Mouse (Mus musculus) limb, embryonic 10.5 days (tissue): Measurements from ENCODE around the gene Dock8. TPM values are rescaled to one million over a fixed set of nuclear protein-coding genes. Genes with fewer than 3 reads are reported as not detected.
A peak's percentile ranks its signal among the peaks of the same experiment; 100 is the strongest.

ENCODE experiments used
- DNase-seq: peaks from one replicate; pipeline ENCODE4 v3.0.0-alpha.2; 2017; ENCODE audit warnings: low spot score
- H3K27ac ChIP-seq: fragments of 300-500 bp; sonication (generic); 2 replicates; pipeline ENCODE4 v1.5.1; 2016; ENCODE audit warnings: mild to moderate bottlenecking
- H3K27me3 ChIP-seq: fragments of 300-500 bp; sonication (generic); 2 replicates; pipeline ENCODE4 v1.6.1; 2016; ENCODE audit warnings: low read depth, mild to moderate bottlenecking; ENCODE audit not compliant: poor library complexity, severe bottlenecking
- H3K36me3 ChIP-seq: fragments of 300-500 bp; sonication (generic); 2 replicates; pipeline ENCODE4 v1.6.1; 2016; ENCODE audit warnings: mild to moderate bottlenecking, moderate library complexity
- H3K4me1 ChIP-seq: fragments of 300-500 bp; sonication (generic); 2 replicates; pipeline ENCODE4 v1.6.1; 2016
- H3K4me3 ChIP-seq: fragments of 300-500 bp; sonication (generic); 2 replicates; pipeline ENCODE4 v1.5.1; 2016; ENCODE audit warnings: mild to moderate bottlenecking, moderate library complexity
- H3K9me3 ChIP-seq: fragments of 300-500 bp; sonication (generic); replicated peaks from 2 replicates; pipeline ENCODE4 v1.6.1; 2016; ENCODE audit warnings: mild to moderate bottlenecking
- WGBS: fragments of 180-500 bp; shearing (Covaris S2); methylation state at CpG from one replicate; pipeline ENCODE4 v1.1.7; 2016; 5-methylcytosine and 5-hydroxymethylcytosine counted together
- polyA plus RNA-seq: library from polyadenylated mRNA; unstranded; fragments of >200 nt; fragmentation: Nextera tagmentation; extraction: Ambion mirVana; gene quantifications from 2 replicates; pipeline ENCODE4 v1.2.1, GENCODE M21; 2016

Gene Dock8
- polyA plus RNA-seq, 1 experiment from 2014 or later = 1.2 TPM

DNA sequence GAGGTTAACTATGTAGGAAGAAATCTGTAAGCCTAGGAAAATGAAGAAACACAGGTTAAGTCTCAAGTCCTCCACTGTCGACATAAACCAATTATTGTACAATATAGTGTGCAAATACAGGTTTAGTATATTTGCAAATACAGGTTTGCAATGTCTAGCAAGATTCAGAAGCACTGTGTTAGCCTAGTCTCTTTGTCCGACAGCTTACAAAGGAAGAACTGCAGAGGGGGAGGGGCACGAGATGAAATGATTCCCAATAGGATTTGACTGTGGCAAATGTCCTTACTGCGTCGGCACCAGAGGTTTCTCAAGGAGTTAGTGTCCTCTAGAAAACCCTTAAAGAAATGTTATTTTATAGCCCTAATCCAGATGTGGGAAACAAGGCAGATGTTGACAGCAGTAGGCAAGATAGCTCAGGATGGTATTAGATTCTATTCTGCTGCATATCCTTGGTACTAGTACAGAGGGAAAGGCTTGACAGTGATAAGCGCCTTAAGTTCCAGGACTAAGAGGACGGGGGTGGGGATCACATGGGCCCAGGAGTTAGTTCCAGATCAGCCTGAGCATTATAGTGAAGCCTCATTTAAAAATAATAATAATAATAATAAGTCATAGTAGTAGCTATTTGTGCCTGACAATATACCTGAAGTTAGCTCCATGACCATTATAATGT is 155.3 kb downstream of the Dock8 start:
- no peaks in the 10 kb centered on the region for H3K27me3 ChIP-seq
- H3K4me1 ChIP-seq = peaks cover 11% of the 10 kb centered on the region
- H3K9me3 ChIP-seq = no peaks in the 10 kb centered on the region
- H3K27ac ChIP-seq = no peak overlapping the region
- no peaks in the 10 kb centered on the region for H3K36me3 ChIP-seq
- 84% methylated on average over 7 of the region's 7 CpGs for WGBS
- no peak for DNase-seq
- H3K4me3 ChIP-seq = no peak overlapping the region

DNA sequence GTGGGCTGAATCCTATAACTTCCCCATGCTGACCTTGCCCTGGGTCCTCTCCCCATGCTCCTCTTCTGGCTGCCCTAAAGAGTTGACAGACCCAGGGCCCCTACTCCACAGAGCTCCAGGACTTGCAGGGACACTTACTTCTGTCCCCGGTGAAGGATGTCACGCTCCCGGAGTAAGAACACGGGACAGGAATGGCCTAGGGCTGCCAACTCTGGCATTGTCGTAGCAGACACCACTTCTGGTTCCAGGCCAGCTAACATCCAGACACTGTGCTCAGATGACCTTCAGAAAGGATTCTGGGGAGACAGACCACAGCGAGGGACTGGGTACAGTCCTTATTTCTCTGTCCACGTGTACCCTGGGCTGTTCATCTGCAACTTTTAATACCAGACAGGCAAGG is 155.9 kb downstream of the Dock8 start:
- 93% methylated on average over 7 of the region's 7 CpGs for WGBS
- Histone ChIP-seq H3K9me3 (no peaks in the 10 kb centered on the region), H3K36me3 (no peaks in the 10 kb centered on the region), H3K27me3 (no peaks in the 10 kb centered on the region), H3K4me3 (no peak overlapping the region), H3K4me1 (peaks cover 7% of the 10 kb centered on the region; the same call in 1 of the 2 replicates), H3K27ac (no peak overlapping the region)
- DNase-seq = no peak

DNA sequence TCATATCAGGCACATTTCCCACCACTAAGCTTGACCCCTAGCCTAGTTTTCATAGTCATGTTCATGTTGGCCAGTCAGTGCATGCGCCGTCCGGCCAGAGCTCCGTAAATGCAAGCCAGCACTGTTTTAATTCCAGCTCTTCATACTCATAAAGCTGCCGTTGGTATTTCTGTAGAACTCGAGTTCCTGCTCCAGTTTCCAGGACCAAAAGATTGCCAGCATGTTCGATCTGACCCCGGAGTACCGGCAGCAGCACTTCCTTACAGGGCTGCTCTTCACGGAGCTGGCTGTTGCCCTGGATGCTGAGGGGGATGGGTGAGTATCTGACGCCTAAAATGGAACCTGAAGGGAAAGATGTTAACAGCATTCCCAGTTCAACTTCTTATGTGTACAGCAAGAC is 156.4 kb downstream of the Dock8 start:
- 84% methylated on average over 11 of the region's 11 CpGs for WGBS
- H3K27me3 ChIP-seq = no peaks in the 10 kb centered on the region
- H3K9me3 ChIP-seq = no peaks in the 10 kb centered on the region
- H3K4me3 ChIP-seq = no peak overlapping the region
- H3K36me3 ChIP-seq = no peaks in the 10 kb centered on the region
- no peak for DNase-seq
- H3K27ac ChIP-seq = no peak overlapping the region
- H3K4me1 ChIP-seq = peaks cover 7% of the 10 kb centered on the region; the same call in 1 of the 2 replicates

DNA sequence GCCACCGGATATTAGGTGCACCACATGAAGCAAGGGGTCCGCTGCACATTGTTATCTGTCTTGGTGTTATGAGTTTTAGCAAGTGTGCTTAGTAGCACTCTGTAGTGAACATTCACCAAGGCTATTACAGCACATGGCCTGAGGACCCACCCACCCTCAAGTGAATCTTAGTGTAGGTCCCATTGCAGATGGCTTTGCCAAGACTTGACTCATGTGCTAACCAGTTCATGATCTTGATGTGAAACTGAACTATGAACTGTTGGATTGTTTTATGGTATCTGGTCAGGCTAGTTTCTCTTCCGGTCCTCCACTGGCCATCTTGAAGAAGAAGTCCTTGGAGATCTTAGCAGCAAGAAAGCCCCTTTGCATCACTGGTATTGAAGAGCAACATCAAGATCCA is 162.9 kb downstream of the Dock8 start:
- 91% methylated on average over 3 of the region's 3 CpGs for WGBS
- Histone ChIP-seq H3K36me3 (no peaks in the 10 kb centered on the region), H3K4me1 (peaks cover 7% of the 10 kb centered on the region; the same call in 1 of the 2 replicates), H3K27ac (no peak overlapping the region), H3K9me3 (no peaks in the 10 kb centered on the region), H3K4me3 (no peak overlapping the region), H3K27me3 (no peaks in the 10 kb centered on the region)
- DNase-seq = no peak

DNA sequence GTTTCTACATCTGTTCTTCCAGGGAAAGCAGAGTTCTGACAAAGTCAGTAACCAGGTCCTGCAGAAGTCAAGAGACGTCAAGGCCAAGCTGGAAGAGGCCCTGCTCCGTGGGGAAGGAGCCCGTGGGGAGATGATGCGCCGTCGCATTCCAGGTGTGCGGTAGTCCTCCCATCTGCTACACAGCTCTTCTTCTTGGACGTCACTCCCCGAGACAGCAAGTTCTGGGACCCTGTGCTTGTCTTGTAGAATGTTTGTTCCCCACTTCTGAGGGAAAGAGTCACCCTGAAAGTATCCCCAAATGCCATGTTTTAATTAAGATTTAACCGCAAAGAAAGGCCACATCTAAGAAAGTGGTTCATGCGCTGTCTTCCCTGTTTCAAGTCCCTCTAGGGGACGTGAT is 164.1 kb downstream of the Dock8 start:
- no peak for DNase-seq
- Histone ChIP-seq H3K27me3 (no peaks in the 10 kb centered on the region), H3K36me3 (no peaks in the 10 kb centered on the region), H3K4me3 (no peak overlapping the region), H3K4me1 (peaks cover 7% of the 10 kb centered on the region; the same call in 1 of the 2 replicates), H3K27ac (no peak overlapping the region), H3K9me3 (no peaks in the 10 kb centered on the region)
- WGBS = 91% methylated on average over 12 of the region's 12 CpGs

DNA sequence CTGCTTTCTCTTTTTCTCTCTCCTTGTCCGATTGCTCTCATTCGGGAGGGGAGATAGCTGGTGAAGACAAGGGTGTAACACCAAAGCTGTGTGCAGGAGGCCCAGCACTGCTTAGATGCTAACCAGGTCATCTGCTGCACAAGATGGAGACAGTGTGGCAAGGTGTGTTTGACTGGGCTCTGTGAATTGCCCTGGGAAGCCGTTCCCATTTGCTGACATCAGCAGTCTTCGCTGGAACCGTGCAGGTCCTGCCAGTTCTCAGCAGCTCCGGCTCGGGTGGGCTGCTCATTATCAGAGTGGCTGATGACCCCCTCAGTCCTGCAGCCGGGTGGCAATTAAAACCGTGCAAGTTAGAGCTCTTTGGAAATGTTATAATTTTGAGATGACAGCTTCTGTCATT is 167.1 kb downstream of the Dock8 start:
- Histone ChIP-seq H3K36me3 (no peaks in the 10 kb centered on the region), H3K4me3 (no peak overlapping the region), H3K27ac (no peak overlapping the region), H3K27me3 (no peaks in the 10 kb centered on the region), H3K9me3 (no peaks in the 10 kb centered on the region), H3K4me1 (peaks cover 7% of the 10 kb centered on the region; the same call in 1 of the 2 replicates)
- 61% methylated on average over 9 of the region's 9 CpGs for whole genome bisulfite sequencing
- no peak for DNase-seq

DNA sequence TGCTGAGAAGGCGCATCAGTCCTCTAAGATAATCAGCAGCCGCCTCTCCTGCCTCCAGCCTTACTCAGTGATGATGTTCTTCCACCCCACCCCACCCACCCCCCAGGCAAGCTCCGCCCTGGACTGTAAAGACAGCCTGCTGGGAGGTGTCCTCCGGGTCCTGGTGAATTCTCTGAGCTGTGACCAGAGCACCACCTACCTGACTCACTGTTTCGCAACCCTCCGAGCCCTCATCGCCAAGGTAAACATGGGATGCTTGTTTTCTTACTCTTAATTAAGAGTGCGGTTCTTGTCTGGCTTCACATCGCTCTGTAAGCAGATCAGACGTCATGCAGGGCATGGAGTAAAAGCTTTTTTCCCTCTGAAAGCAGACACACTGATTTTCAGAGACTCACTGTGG is 172.1 kb downstream of the Dock8 start:
- Histone ChIP-seq H3K36me3 (no peaks in the 10 kb centered on the region), H3K27me3 (no peaks in the 10 kb centered on the region), H3K4me3 (no peak overlapping the region), H3K4me1 (peaks cover 2% of the 10 kb centered on the region; the same call in 1 of the 2 replicates), H3K9me3 (no peaks in the 10 kb centered on the region), H3K27ac (no peak overlapping the region)
- 64% methylated on average over 10 of the region's 10 CpGs for WGBS
- DNase-seq = no peak

DNA sequence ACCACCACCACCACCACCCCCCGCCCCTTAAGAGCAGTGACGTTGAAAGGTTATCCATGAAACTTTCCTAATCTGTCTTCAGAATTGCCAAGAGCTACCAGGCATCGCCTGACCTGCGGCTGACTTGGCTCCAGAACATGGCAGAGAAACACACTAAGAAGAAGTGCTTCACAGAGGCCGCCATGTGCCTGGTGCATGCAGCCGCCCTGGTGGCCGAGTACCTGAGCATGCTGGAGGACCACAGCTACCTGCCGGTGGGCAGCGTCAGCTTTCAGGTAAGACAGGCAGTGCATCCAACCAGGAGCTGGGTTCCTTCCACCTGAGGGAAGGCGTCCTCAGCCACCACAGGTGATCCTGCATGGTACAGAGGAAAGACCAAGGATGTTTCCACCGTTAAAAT is 177.4 kb downstream of the Dock8 start:
- H3K9me3 ChIP-seq = no peaks in the 10 kb centered on the region
- no peaks in the 10 kb centered on the region for H3K36me3 ChIP-seq
- H3K4me1 ChIP-seq = no peaks in the 10 kb centered on the region
- H3K4me3 ChIP-seq = no peak overlapping the region
- WGBS = 89% methylated on average over 11 of the region's 11 CpGs
- H3K27ac ChIP-seq = no peak overlapping the region
- no peak for DNase-seq
- H3K27me3 ChIP-seq = no peaks in the 10 kb centered on the region

DNA sequence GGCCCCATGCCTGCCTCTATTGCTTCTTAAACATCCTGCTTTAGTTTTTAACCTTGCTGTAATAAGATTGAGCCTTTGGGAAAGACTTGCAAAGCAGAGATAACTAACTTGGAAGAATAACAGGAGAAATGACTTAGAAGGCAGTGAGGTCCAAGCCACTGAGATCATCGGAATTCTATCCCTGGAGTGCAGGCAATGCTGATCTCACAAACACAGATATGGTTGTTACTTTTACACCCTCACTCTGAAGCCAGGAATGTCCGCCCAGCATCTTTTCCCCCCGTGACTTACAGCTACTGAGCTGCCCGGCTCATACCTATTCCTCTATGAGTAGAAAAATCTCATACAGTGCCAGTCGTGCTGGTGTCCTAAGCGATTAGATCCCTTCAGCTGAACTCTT is 180.7 kb downstream of the Dock8 start:
- H3K36me3 ChIP-seq = no peaks in the 10 kb centered on the region
- no peaks in the 10 kb centered on the region for H3K9me3 ChIP-seq
- DNase-seq = no peak
- H3K27me3 ChIP-seq = no peaks in the 10 kb centered on the region
- H3K4me3 ChIP-seq = no peak overlapping the region
- peaks cover 5% of the 10 kb centered on the region; the same call in 1 of the 2 replicates for H3K4me1 ChIP-seq
- no peak overlapping the region for H3K27ac ChIP-seq
- WGBS = 89% methylated on average over 6 of the region's 6 CpGs

DNA sequence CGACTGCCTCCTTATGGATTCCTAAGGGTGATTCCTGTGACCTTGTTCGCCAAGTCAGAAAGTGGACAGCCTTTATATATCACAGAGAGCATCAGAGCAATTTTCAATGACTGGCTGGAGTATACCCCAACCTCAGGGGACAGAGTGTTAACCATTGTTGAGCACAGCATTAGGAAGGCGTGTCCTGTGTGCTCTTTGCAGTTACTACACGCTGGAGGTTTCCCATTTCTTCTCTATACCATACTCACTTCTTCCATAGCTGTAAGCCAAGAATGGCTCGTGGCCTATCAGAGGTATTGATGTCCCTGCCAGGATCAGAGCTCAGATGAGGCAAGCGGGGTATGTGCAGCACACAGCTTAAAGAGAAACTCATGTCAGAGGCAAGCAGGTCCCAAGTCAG is 181.2 kb downstream of the Dock8 start:
- DNase-seq = no peak
- Histone ChIP-seq H3K9me3 (no peaks in the 10 kb centered on the region), H3K36me3 (no peaks in the 10 kb centered on the region), H3K27ac (no peak overlapping the region), H3K27me3 (no peaks in the 10 kb centered on the region), H3K4me3 (no peak overlapping the region), H3K4me1 (peaks cover 5% of the 10 kb centered on the region; the same call in 1 of the 2 replicates)
- WGBS = 92% methylated on average over 6 of the region's 6 CpGs

DNA sequence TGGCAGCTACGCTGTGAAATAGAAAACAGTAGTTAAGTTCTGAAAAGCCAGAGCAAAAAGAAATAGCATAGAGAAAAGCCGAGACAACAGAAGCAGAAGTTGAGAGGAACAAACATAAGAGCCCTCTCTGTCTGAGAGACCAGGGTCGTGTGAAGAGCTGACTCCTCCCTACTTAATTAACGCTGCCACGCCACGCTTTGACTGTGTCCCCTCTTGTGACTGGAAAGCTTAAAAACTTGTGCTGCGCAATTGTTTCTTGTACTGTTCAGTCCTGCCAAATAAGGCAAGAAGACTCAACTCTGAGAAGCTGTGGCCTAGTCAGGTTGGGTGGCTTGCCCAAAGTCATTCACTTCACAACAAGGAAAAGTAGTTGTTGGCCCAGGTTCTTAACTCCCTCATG is 184.7 kb downstream of the Dock8 start:
- peaks cover 11% of the 10 kb centered on the region; the same call in 1 of the 2 replicates for H3K4me1 ChIP-seq
- no peak overlapping the region for H3K27ac ChIP-seq
- DNase-seq = no peak
- no peaks in the 10 kb centered on the region for H3K36me3 ChIP-seq
- no peak overlapping the region for H3K4me3 ChIP-seq
- no peaks in the 10 kb centered on the region for H3K9me3 ChIP-seq
- no peaks in the 10 kb centered on the region for H3K27me3 ChIP-seq
- WGBS = 74% methylated on average over 7 of the region's 7 CpGs

DNA sequence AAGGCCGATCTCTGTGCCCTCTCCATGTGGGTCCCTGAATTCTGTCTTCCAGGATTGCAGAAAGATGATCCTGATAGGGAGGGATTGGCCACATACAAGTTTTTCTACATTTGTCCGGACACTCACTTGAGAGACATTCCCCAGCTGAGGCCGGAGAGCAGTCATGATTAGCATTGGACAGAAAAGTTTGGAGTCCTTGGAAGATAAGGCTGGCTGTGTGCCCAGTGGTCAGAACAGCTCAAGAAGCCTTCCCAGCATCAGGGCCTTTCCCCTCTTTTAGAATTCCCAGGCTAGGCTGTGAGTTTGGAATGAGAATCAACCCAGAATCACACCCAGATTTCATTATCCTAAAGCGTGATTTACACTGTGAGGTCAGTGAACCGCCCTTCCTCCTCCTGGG is 187.0 kb downstream of the Dock8 start:
- WGBS = 89% methylated on average over 5 of the region's 5 CpGs
- no peak for DNase-seq

DNA sequence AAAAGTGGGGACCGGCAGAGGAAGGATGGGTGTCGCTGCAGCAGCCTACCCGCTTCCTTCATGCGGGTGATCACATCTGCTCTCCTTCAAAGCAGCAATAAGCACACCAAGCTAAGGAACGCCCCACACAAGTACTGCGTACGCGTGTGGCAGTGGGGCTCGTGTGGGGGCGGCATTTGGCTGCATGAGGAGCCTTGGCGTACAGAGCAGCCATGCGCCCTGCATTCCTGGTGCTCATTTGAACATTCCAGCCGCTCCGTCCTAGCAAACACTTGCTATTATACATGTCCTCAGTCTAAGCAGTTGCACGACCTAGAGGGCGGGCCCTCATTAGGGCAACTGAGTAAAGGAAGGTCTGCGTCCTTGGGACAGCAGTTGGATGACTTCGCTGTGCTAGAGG is 188.3 kb downstream of the Dock8 start:
- DNase-seq = no peak
- Histone ChIP-seq H3K4me1 (peaks cover 11% of the 10 kb centered on the region; the same call in 1 of the 2 replicates), H3K9me3 (no peaks in the 10 kb centered on the region), H3K27me3 (no peaks in the 10 kb centered on the region), H3K4me3 (no peak overlapping the region), H3K36me3 (no peaks in the 10 kb centered on the region), H3K27ac (peak overlapping the region; percentile 10; the same call in 1 of the 2 replicates)
- WGBS = 81% methylated on average over 18 of the region's 18 CpGs

More for the DNA sequence above, 187.0 kb downstream of the Dock8 start:
- Histone ChIP-seq H3K9me3 (no peaks in the 10 kb centered on the region), H3K27me3 (no peaks in the 10 kb centered on the region), H3K4me3 (no peak overlapping the region), H3K36me3 (no peaks in the 10 kb centered on the region), H3K27ac (no peak overlapping the region), H3K4me1 (peaks cover 11% of the 10 kb centered on the region; the same call in 1 of the 2 replicates)

DNA sequence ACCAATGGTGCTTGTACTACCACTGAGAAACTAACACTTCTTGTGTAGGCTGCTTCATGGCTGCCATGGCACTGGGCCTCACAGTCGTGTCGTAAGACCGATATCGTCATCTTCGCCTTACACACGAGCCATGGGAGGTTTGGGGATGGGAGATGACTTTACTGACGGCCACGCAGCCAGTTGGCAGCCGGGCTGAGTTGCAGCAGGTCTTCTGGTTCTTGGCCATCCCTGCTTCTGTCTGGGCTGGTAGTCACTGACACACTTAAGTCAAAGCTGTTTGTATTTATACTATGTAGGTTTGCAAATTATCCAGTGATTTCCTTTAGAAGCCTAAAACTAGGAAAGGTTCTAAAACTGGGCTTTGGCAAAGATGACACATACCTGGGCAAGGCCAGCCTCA is 194.4 kb downstream of the Dock8 start:
- no peaks in the 10 kb centered on the region for H3K9me3 ChIP-seq
- no peak for DNase-seq
- WGBS = 92% methylated on average over 9 of the region's 9 CpGs

More for the DNA sequence above, 194.4 kb downstream of the Dock8 start:
- Histone ChIP-seq H3K27me3 (no peaks in the 10 kb centered on the region), H3K4me1 (peaks cover 6% of the 10 kb centered on the region), H3K4me3 (no peak overlapping the region), H3K27ac (no peak overlapping the region), H3K36me3 (no peaks in the 10 kb centered on the region)
